Mouse (Mus musculus) olfactory bulb, adult 2 months (tissue): Measurements from ENCODE around the gene Atp2a2. TPM values are rescaled to one million over a fixed set of nuclear protein-coding genes. Genes with fewer than 3 reads are reported as not detected.
A peak's percentile ranks its signal among the peaks of the same experiment; 100 is the strongest.

Experiments used
- H3K27ac ChIP-seq: fragments of 200-500 bp; 2 replicates; pipeline ENCODE4 v1.5.1; 2012; ENCODE audit warnings: low read depth, low read length; ENCODE audit not compliant: insufficient read depth
- H3K4me1 ChIP-seq: fragments of 200-500 bp; 2 replicates; pipeline ENCODE4 v1.6.1; 2012; ENCODE audit warnings: low read length; ENCODE audit not compliant: control insufficient read depth, insufficient read depth
- H3K4me3 ChIP-seq: fragments of 200-500 bp; 2 replicates; pipeline ENCODE4 v1.5.1; 2012; ENCODE audit warnings: mild to moderate bottlenecking, low read depth, low read length, moderate library complexity; ENCODE audit not compliant: insufficient read depth
- CTCF ChIP-seq: fragments of 200-500 bp; IDR thresholded peaks from 2 replicates; pipeline ENCODE4 v1.5.1; 2012; ENCODE audit warnings: low read depth, mild to moderate bottlenecking, low read length, moderate library complexity; ENCODE audit not compliant: insufficient read depth
- POLR2A ChIP-seq: fragments of 200-500 bp; IDR thresholded peaks from 2 replicates; pipeline ENCODE4 v1.6.1; 2012; ENCODE audit warnings: mild to moderate bottlenecking, low read depth, low read length, moderate library complexity; ENCODE audit not compliant: insufficient read depth
- WGBS: fragments of 180-500 bp; shearing (Covaris S2); methylation state at CpG from one replicate; pipeline ENCODE4 v1.1.7; 2018; 5-methylcytosine and 5-hydroxymethylcytosine counted together
- polyA plus RNA-seq: library from polyadenylated mRNA; stranded (reverse); fragments of >200 nt; gene quantifications from 2 replicates; pipeline ENCODE4 v1.2.4, GENCODE M21; 2012; ENCODE audit warnings: low replicate concordance; ENCODE audit not compliant: missing spikeins, insufficient read depth, insufficient read length

The Atp2a2 gene
- polyA plus RNA-seq, 1 experiment = 352 TPM

DNA sequence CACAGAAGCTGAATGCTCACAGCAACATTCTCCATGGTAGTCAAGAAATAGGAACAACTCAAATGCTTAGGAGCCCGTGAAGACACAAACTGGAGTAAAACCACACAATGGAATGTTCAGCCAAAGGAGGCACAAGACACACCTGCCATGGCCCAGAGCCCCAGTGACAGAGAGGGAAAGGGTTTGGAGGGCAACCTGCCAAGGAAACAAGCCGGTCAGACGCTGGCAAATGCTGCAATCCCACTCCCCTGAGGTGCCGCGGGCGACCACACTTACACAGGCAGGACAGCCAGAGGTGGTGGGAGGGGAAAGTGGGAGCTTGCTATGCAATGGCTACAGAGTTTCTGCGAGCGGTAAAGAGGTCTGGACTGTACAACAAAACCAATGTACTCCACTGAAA, 31.9 kb upstream of the Atp2a2 start:
- no peak for TF ChIP-seq POLR2A
- TF ChIP-seq CTCF = no peak
- no peak overlapping the region for H3K4me3 ChIP-seq
- no peak overlapping the region for H3K27ac ChIP-seq
- 70% methylated on average over 8 of the region's 8 CpGs for WGBS
- peaks cover 2% of the 10 kb centered on the region; the same call in 1 of the 2 replicates for H3K4me1 ChIP-seq

DNA sequence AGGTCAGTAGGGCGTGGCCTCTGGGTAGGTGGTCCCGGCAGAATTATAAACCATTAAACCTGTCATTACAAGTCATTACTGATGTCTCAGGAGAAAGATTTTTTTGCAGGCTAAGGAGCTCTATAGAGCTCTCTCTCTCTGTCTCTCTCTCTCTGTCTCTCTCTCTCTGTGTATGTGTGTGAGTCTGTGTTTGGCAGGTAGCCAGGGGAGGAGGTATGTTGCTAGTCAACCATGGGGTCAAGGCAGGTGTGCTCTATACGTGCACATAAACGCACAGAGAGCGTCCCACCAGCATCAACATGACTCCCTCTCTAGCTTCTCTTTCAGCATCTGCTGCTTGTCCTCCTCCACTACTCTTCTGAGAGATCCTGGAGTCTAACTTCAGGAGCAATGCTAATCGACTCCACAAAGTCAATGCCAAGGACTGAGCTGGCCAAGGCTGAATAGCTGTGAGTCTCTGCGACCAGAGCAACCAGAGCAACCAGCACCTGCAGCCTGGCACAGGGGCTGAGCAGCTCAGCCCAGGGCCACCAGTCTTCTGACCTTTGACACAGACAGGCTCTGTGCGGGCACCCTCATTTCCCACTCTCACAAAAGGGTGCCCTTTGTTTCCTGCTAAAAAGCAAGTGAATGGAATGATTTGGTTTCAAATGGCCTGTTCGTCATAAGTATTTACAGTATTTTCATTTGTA, 28.0 kb upstream of the Atp2a2 start:
- Histone ChIP-seq H3K27ac (peak overlapping the region; percentile 35; the same call in 1 of the 2 replicates), H3K4me3 (no peak overlapping the region), H3K4me1 (peaks cover 26% of the 10 kb centered on the region)
- TF ChIP-seq CTCF (no peak), POLR2A (no peak)
- WGBS = 57% methylated on average over 9 of the region's 9 CpGs

DNA sequence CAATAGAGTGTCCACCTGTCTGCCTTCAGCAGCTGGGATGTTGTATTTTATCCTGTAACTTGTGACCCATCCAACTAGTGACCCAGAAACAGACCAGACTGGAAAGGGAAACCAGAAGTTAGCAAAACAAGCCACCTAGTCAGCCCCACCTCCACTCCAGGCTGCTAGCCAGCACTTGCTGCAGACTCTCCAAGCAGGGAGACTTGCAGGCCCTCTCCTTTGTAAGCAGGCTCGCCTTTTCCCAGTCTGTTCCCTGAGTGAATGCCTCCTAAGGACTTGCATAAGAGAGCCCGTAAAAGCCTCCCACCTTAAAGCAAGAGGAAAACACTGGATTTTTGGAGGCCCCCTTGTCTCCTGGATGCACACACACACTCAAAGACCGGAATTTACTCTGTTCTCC, 27.3 kb upstream of the Atp2a2 start:
- 54% methylated on average over 3 of the region's 3 CpGs for WGBS
- no peak overlapping the region for H3K4me3 ChIP-seq
- TF ChIP-seq POLR2A (no peak), CTCF (no peak)
- peaks cover 28% of the 10 kb centered on the region for H3K4me1 ChIP-seq
- H3K27ac ChIP-seq = peak overlapping the region; percentile 35; the same call in 1 of the 2 replicates

DNA sequence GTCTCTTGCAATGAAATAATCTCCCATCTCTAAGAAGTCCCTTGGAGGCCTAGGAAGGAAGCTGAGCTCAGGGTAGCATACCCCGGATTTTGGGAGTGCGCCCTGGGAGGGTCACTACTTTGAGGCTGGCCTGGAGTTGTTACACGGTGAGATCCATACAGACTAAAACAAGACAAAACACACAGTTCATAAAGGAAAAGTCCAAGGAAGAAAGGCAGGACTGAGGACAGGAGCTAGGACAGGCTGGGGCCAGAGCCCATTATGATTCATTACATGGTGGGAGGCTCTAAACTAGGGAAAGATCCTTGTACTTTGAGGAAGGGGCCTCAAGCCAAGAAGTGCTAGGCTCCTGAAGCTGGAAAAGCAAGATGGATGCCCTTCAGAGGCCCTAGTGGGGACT, 26.6 kb upstream of the Atp2a2 start:
- no peak for TF ChIP-seq POLR2A
- no peak for TF ChIP-seq CTCF
- no peak overlapping the region for H3K27ac ChIP-seq
- peaks cover 28% of the 10 kb centered on the region for H3K4me1 ChIP-seq
- 82% methylated on average over 3 of the region's 3 CpGs for WGBS
- H3K4me3 ChIP-seq = no peak overlapping the region

DNA sequence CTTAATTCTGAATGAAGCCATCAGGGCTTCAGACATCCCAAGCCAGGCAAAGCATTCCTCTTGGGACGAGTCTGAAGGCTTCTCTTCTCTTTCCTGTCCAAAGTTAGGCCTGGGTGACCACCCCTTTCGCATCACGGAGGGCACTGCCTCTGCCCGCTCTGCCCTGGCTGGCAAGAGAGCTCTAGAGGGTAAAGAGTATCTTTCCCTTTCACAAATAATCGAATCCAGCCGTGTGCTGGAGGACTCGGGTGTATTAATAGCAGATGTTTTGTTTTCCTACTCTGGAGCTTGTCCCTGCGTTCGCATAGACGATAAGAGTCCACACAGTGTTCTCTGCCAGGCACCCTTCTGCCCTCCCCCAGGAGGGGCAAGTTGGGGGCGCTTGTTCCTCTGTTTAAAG, 25.7 kb upstream of the Atp2a2 start:
- 31% methylated on average over 11 of the region's 11 CpGs for WGBS
- no peak overlapping the region for H3K4me3 ChIP-seq
- H3K4me1 ChIP-seq = peaks cover 28% of the 10 kb centered on the region
- no peak overlapping the region for H3K27ac ChIP-seq
- TF ChIP-seq CTCF (no peak), POLR2A (no peak)

DNA sequence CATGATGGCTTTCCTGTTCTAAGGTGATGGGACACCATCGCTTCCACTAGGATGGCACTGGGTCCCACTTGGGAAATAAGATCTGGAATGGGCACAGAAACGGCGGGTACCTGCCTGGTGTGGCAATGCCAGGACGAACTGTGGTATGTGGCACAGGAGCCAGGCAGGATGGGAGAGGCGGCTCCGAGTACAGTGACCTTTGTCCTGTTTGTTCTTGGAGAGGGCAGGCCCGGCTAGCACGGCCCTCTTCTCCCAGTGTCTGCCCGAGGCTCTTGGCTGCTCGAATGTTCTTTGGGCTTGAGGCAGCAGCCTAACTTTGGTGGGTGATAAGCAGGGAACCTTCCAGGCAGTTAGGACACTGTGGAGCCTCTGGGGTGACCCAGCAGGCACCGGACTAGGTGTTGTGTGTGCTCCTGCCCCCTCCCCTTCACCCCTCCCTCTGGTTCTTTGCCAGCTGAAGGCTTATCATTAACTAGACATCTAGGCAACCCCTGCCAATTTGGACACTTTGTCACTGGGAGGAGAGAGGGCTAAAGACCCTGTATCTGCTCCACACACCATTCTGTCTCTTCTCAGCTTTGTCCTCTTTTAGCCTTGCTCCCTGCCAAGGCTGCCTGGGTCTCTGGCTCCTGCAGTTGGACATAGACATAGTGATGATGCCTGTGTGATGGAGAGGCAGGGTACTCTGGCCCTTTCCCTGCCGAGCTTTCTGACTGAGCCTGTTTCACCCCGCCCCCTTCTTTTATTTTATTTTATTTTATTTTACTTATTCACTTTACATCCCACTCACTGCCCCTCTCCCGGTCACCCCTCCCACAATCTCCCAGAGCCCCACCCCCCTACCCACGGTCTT, 25.1 kb upstream of the Atp2a2 start:
- Histone ChIP-seq H3K4me1 (peaks cover 28% of the 10 kb centered on the region), H3K27ac (peak overlapping the region; percentile 16), H3K4me3 (no peak overlapping the region)
- no peak for TF ChIP-seq CTCF
- no peak for TF ChIP-seq POLR2A
- WGBS = 59% methylated on average over 15 of the region's 15 CpGs

DNA sequence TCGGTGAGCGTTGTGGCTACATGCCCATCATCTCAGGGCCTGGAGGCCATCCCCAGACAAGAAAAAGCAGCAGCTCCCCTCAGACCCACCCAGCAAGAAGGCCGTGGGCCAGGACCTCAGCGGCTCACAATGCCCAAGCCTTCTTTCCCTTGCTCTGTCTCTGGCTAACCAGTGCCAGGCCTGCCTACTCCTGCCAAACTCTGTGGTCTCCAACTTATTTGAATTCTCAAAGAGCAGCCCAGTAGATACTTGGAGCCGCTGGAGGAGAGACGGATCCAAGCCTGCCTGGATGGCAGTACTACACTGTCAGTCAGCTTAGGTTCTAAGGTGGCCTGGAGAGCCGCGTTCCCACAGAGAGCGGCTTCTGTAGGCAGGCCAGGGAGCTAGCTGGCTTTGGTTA, 24.4 kb upstream of the Atp2a2 start:
- H3K4me3 ChIP-seq = no peak overlapping the region
- H3K4me1 ChIP-seq = peaks cover 28% of the 10 kb centered on the region
- H3K27ac ChIP-seq = no peak overlapping the region
- WGBS = 64% methylated on average over 9 of the region's 9 CpGs
- TF ChIP-seq CTCF (no peak), POLR2A (no peak)

DNA sequence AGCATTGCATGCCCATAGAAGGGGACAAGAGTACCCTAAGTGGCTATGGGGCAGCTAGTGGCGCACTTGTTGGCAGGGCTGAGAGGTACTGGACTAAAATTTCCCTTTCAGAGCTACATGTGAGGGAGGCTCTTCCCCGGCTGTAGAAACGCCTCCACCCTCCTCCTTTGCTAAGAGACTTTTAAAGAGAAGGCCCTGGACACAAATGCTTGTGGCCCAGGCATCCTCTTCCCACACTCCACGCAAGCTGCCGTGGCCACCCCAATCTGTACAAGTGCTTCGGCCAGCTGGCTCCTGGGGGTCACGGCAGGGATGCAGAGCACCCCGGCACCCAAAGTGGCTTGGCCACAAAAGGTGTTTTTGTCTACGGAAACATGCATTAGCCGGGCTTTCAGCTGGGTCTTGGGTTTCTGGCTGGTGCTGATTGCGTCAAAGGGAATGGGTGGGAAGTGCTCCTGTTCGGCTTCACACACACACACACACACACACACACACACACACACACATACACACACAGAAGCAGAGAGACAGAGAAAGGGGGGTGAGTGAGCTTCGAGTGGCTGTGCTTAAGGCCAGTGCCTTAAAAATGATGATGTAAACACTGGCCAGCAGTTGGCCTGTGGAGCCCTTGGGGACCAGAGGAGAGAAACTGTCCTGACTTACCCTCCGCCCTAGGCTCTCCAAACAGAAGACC, 23.4 kb upstream of the Atp2a2 start:
- Histone ChIP-seq H3K4me3 (no peak overlapping the region), H3K27ac (no peak overlapping the region; the same call in 1 of the 2 replicates), H3K4me1 (peaks cover 28% of the 10 kb centered on the region)
- no peak for TF ChIP-seq POLR2A
- TF ChIP-seq CTCF = no peak
- 57% methylated on average over 14 of the region's 14 CpGs for WGBS

DNA sequence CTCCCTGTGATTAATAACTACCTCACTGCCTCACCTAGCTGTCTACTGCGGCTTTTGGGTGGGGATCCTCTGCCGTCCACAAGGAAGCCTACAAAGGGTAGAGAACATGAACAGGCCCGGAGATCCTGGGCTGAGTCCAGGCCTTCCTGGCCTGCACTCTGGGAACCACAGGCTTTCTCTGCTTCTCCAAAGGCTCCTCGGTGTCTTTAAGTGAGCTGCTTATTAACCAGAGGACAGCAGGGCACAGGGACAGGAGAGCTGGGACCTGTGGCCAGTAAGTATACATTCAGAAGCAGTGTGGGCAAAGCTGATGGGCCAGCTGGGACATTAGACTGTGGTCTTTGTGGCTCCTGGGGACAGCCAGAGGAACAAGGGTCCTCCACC, 22.8 kb upstream of the Atp2a2 start:
- 82% methylated on average over 4 of the region's 4 CpGs for WGBS
- Histone ChIP-seq H3K4me3 (no peak overlapping the region), H3K4me1 (peaks cover 28% of the 10 kb centered on the region), H3K27ac (no peak overlapping the region; the same call in 1 of the 2 replicates)
- no peak for TF ChIP-seq POLR2A
- TF ChIP-seq CTCF = no peak
